Mouse (Mus musculus) limb, embryonic 13.5 days (tissue): ENCODE data around the gene Gm17324. TPM values are rescaled to one million over a fixed set of nuclear protein-coding genes. Genes with fewer than 3 reads are reported as not detected.
A peak's percentile ranks its signal among the peaks of the same experiment; 100 is the strongest.

ENCODE experiments used
- ATAC-seq: fragments of 200-750 bp; cut with Nextera tagmentation; 2 replicates; pipeline ENCODE4 v1.8.0; 2017; ENCODE audit warnings: low read depth, moderate number of reproducible peaks, moderate TSS enrichment; ENCODE audit not compliant: low FRiP score
- H3K27ac ChIP-seq: fragments of 300-500 bp; sonication (generic); 2 replicates; pipeline ENCODE4 v1.5.1; 2015; ENCODE audit warnings: inconsistent platforms, mild to moderate bottlenecking, moderate library complexity
- H3K27me3 ChIP-seq: fragments of 300-500 bp; sonication (generic); 2 replicates; pipeline ENCODE4 v1.6.1; 2015; ENCODE audit warnings: mild to moderate bottlenecking, inconsistent platforms
- H3K36me3 ChIP-seq: fragments of 300-500 bp; sonication (generic); 2 replicates; pipeline ENCODE4 v1.6.1; 2015; ENCODE audit warnings: inconsistent platforms, mild to moderate bottlenecking, moderate library complexity
- H3K4me1 ChIP-seq: fragments of 300-500 bp; sonication (generic); 2 replicates; pipeline ENCODE4 v1.6.1; 2015; ENCODE audit warnings: inconsistent platforms
- H3K4me2 ChIP-seq: fragments of 300-500 bp; sonication (generic); replicated peaks from 2 replicates; pipeline ENCODE4 v1.6.1; 2015; ENCODE audit warnings: inconsistent platforms, mild to moderate bottlenecking, moderate library complexity
- H3K4me3 ChIP-seq: fragments of 300-500 bp; sonication (generic); 2 replicates; pipeline ENCODE4 v1.5.1; 2015; ENCODE audit warnings: moderate library complexity, mild to moderate bottlenecking, inconsistent platforms
- H3K9ac ChIP-seq: fragments of 300-500 bp; sonication (generic); 2 replicates; pipeline ENCODE4 v1.6.1; 2015; ENCODE audit warnings: mild to moderate bottlenecking, inconsistent platforms
- H3K9me3 ChIP-seq: fragments of 300-500 bp; sonication (generic); 2 replicates; pipeline ENCODE4 v1.6.1; 2016; ENCODE audit warnings: inconsistent platforms
- WGBS: fragments of 180-500 bp; shearing (Covaris S2); methylation state at CpG from one replicate; pipeline ENCODE4 v1.1.7; 2015; 5-methylcytosine and 5-hydroxymethylcytosine counted together
- polyA plus RNA-seq: library from polyadenylated mRNA; unstranded; fragments of >200 nt; fragmentation: Nextera tagmentation; extraction: Ambion mirVana; gene quantifications from 2 replicates; pipeline ENCODE4 v1.2.1, GENCODE M21; 2015

The Gm17324 gene
- polyA plus RNA-seq, 1 experiment from 2014 or later: 0.27 TPM

- Histone ChIP-seq H3K27ac (no peak overlapping the region), H3K36me3 (peaks cover 44% of the 10 kb centered on the region), H3K4me2 (no peak overlapping the region), H3K9me3 (no peaks in the 10 kb centered on the region), H3K9ac (no peak overlapping the region), H3K27me3 (peaks cover 4% of the 10 kb centered on the region), H3K4me3 (no peak overlapping the region), H3K4me1 (peaks cover 10% of the 10 kb centered on the region)
- no peak for ATAC-seq
- WGBS: 87% methylated on average over 4 of the region's 4 CpGs
Measured at GRCm38 (mm10) chr9:78451382-78451781, 2.8 kb upstream of the Gm17324 start.

DNA sequence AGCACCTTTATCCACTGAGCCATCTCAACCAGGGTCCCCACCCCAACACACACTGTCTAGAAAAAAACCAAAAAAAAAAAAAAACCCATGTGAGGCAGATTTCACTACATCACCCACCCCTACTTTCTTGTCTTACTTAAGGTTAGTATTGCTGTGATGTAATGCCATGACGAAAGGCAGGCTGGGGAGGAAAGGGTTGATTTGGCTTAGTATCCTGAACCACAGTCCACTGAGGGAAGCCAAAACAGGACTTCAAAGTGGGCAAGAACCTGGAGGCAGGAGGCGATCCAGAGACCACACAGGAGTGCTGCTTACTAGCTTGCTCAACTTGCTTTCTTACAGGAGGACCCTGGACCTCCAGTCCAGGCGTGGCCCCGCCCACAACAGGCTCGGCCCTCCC is 1.8 kb upstream of the Gm17324 start:
- peaks cover 44% of the 10 kb centered on the region for H3K36me3 ChIP-seq
- WGBS: 78% methylated on average over 5 of the region's 5 CpGs
- no peak for ATAC-seq
- H3K4me3 ChIP-seq: no peak overlapping the region
- no peak overlapping the region for H3K9ac ChIP-seq
- H3K4me2 ChIP-seq: no peak overlapping the region
- H3K4me1 ChIP-seq: peaks cover 10% of the 10 kb centered on the region
- H3K9me3 ChIP-seq: no peaks in the 10 kb centered on the region
- H3K27ac ChIP-seq: no peak overlapping the region
- H3K27me3 ChIP-seq: peaks cover 13% of the 10 kb centered on the region

GRCm38 (mm10) chr9:78447606-78447972 is 997 bp downstream of the Gm17324 start:
- 33% methylated on average over 9 of the region's 9 CpGs for WGBS
- ATAC-seq: peak; percentile 13; the same call in 1 of the 2 replicates
- H3K9me3 ChIP-seq: no peaks in the 10 kb centered on the region

DNA sequence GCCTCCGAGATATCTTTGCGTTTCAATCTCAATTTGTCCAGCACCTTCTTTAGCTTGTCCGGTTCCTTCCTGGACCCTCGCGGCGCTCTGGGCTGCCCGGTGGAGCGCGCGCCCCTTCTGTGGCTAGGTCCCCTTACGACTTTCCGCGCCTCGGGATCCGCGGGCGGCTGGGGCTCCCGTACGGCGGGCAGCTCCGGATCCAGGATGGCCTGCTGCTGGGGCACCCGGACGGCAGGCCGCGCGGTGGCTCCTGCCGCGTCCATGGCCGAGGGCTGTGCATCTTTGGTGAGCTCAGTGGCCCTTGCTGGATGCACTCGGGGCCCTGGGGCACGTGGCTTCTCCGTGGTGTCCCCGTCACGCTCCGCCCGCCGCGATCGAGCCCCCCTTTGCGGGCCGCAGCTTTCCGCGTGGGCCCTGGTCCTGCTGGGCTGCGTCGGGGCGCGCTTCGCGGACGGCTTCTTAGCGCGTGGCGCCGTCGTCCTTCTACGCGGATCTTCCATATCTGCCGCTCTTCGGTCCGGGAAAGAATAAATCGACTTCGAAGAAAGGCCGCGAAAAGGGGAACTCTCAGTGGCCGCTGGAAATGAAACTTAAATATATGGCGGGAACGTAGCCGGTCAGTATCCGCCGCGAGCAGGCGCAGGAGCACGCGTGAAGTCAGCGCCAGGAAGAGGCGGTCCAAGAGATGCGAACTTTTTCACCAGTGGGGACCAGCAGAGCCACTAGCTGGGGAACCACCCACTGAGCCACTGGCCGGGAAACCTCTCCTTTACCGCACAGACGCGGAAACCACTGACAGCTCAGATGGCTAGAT is 5.8 kb downstream of the Gm17324 start, which contains the start of gene Cgas:
TSS of gene Cgas (minus strand) at position 659 of the 814 bp plus-strand sequence.
- peak; percentile 68 for ATAC-seq
- Histone ChIP-seq H3K27me3 (peaks cover 78% of the 10 kb centered on the region), H3K36me3 (no peaks in the 10 kb centered on the region), H3K9ac (peak within 1 kb of the TSS; percentile 75), H3K4me2 (peak within 1 kb of the TSS; percentile 88), H3K4me1 (peaks cover 7% of the 10 kb centered on the region; the same call in 1 of the 2 replicates), H3K9me3 (no peaks in the 10 kb centered on the region), H3K27ac (no peak within 1 kb of the TSS), H3K4me3 (peak within 1 kb of the TSS; percentile 55)
- WGBS: under 1% methylated on average over 81 of the region's 81 CpGs

More at GRCm38 (mm10) chr9:78447606-78447972, 997 bp downstream of the Gm17324 start:
- Histone ChIP-seq H3K4me2 (peak overlapping the region; percentile 74), H3K27me3 (peaks cover 40% of the 10 kb centered on the region), H3K36me3 (peaks cover 18% of the 10 kb centered on the region), H3K9ac (peak overlapping the region; percentile 91), H3K4me1 (peaks cover 12% of the 10 kb centered on the region), H3K27ac (no peak overlapping the region), H3K4me3 (peak overlapping the region; percentile 94)

DNA sequence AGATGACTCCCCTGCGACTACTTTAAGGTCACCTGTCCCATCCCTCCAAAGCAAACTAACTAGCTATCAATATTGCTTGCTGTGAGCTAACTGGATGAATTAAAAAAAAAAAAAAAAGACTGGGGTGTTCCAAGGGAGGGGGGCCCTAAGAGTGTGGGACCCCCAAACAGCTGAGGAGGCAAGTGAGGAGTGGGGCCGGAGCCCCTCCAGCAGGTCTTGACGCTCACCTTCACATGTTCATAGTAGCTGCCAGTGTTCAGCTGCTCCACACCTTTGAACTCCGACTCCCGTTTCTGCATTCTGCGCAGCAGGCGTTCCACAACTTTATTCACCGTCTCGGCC is 6.4 kb downstream of the Gm17324 start:
- Histone ChIP-seq H3K4me2 (peak overlapping the region; percentile 88), H3K36me3 (no peaks in the 10 kb centered on the region), H3K27ac (no peak overlapping the region), H3K27me3 (peaks cover 78% of the 10 kb centered on the region), H3K4me3 (peak overlapping the region; percentile 55), H3K4me1 (peaks cover 7% of the 10 kb centered on the region; the same call in 1 of the 2 replicates), H3K9ac (peak overlapping the region; percentile 75), H3K9me3 (no peaks in the 10 kb centered on the region)
- ATAC-seq: peak; percentile 50; the same call in 1 of the 2 replicates
- 7% methylated on average over 9 of the region's 9 CpGs for WGBS

GRCm38 (mm10) chr9:78439426-78439825 is 9.2 kb downstream of the Gm17324 start:
- Histone ChIP-seq H3K4me3 (no peak overlapping the region), H3K27me3 (peaks cover 56% of the 10 kb centered on the region), H3K36me3 (no peaks in the 10 kb centered on the region), H3K27ac (no peak overlapping the region), H3K4me1 (peaks cover 7% of the 10 kb centered on the region; the same call in 1 of the 2 replicates), H3K9ac (no peak overlapping the region), H3K9me3 (no peaks in the 10 kb centered on the region), H3K4me2 (no peak overlapping the region)
- ATAC-seq: no peak
- WGBS: 63% methylated on average over 5 of the region's 5 CpGs

GRCm38 (mm10) chr9:78432471-78432870 is 16.1 kb downstream of the Gm17324 start:
- Histone ChIP-seq H3K9ac (no peak overlapping the region), H3K27me3 (no peaks in the 10 kb centered on the region), H3K9me3 (no peaks in the 10 kb centered on the region), H3K4me2 (no peak overlapping the region), H3K36me3 (no peaks in the 10 kb centered on the region), H3K4me3 (no peak overlapping the region), H3K4me1 (no peaks in the 10 kb centered on the region), H3K27ac (no peak overlapping the region)
- ATAC-seq: no peak
- WGBS: 85% methylated on average over 5 of the region's 5 CpGs

DNA sequence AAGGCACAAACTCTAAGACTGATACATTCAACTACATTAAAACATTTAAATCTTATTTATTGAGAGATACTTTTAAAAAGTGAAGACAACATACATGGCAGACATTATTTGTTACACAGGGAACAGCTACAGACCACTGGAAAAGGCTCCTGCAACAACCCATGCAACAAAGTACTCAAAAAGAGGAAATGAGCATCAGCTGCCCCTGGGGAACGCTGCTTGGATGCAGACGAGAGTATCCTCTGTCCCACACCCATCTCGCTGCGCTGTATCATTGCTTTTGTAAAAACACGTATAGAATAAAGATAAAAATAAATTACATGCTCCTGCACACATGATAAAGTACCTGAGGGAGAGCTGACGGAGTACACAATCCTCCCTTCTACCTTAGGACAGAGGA is 18.1 kb downstream of the Gm17324 start:
- Histone ChIP-seq H3K27ac (no peak overlapping the region), H3K9ac (no peak overlapping the region), H3K27me3 (no peaks in the 10 kb centered on the region), H3K9me3 (no peaks in the 10 kb centered on the region), H3K4me2 (no peak overlapping the region), H3K4me1 (no peaks in the 10 kb centered on the region), H3K4me3 (no peak overlapping the region), H3K36me3 (no peaks in the 10 kb centered on the region)
- WGBS: 72% methylated on average over 6 of the region's 6 CpGs
- no peak for ATAC-seq

DNA sequence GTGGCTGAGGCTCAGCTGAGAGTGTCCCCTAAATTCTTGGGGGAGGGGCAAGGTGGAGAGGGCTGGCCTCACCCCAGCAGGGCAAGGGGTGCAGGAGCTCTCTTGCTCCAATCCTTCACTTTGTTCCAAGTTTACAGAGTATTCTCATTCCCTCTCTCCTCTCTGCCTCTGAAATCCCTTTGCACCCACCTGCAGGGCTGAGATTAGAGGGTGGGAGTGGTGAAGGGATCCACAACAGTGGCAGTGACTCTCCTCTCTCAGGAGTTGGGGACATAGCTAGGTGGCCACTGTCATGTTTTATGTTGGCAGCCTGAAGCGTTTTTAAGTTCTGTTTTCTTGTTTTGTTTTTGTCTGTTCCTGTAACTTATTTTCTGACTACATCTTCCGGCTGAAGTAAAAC is 19.0 kb downstream of the Gm17324 start:
- Histone ChIP-seq H3K4me3 (no peak overlapping the region), H3K9me3 (no peaks in the 10 kb centered on the region), H3K4me1 (no peaks in the 10 kb centered on the region), H3K36me3 (no peaks in the 10 kb centered on the region), H3K4me2 (no peak overlapping the region), H3K27me3 (no peaks in the 10 kb centered on the region), H3K27ac (no peak overlapping the region), H3K9ac (no peak overlapping the region)
- WGBS: 60% methylated on average over 2 of the region's 2 CpGs
- no peak for ATAC-seq

DNA sequence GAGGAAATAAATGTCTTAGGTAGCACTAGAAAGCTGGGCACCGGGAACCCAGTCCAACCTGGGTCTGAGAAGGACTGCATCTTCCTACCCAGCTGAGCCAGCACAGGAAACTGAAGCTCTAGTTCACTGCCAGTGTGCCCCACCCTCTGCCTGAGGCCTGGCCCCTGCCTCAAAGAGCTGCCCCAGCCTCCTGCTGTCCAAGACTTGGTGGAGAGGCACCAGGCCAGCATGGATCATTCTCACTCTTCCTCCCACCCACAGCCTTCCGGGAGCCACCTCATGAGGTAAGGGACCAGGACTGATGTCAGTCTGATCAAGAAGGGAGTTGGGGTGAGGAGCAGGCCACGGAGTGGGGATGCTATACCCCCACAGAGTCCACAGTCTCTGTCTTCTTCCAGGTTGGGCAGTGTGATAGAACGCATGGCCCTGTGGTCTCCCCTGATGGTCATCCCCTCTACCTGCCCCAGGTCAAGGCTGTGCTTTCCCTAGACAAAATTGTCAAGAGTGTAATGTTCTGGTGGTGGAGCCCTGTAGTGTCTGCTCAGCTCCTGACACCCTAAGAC is 19.6 kb downstream of the Gm17324 start:
- no peak for ATAC-seq
- Histone ChIP-seq H3K27ac (no peak overlapping the region), H3K9me3 (no peaks in the 10 kb centered on the region), H3K36me3 (no peaks in the 10 kb centered on the region), H3K9ac (no peak overlapping the region), H3K4me1 (no peaks in the 10 kb centered on the region), H3K27me3 (no peaks in the 10 kb centered on the region), H3K4me2 (no peak overlapping the region), H3K4me3 (no peak overlapping the region)
- WGBS: 82% methylated on average over 4 of the region's 4 CpGs

- WGBS: 82% methylated on average over 6 of the region's 6 CpGs
- Histone ChIP-seq H3K4me2 (no peak overlapping the region), H3K9ac (no peak overlapping the region), H3K4me1 (no peaks in the 10 kb centered on the region), H3K27me3 (no peaks in the 10 kb centered on the region), H3K4me3 (no peak overlapping the region), H3K9me3 (no peaks in the 10 kb centered on the region), H3K36me3 (no peaks in the 10 kb centered on the region), H3K27ac (no peak overlapping the region)
- ATAC-seq: no peak
Measured at GRCm38 (mm10) chr9:78428185-78428584, 20.4 kb downstream of the Gm17324 start.

- no peak overlapping the region for H3K27ac ChIP-seq
- ATAC-seq: peak; percentile 44; the same call in 1 of the 2 replicates
- 18% methylated on average over 27 of the region's 27 CpGs for WGBS
- peak overlapping the region; percentile 67 for H3K4me2 ChIP-seq
- no peaks in the 10 kb centered on the region for H3K36me3 ChIP-seq
- H3K4me3 ChIP-seq: peak overlapping the region; percentile 37
- no peaks in the 10 kb centered on the region for H3K4me1 ChIP-seq
- peak overlapping the region; percentile 56 for H3K9ac ChIP-seq
- H3K9me3 ChIP-seq: no peaks in the 10 kb centered on the region
- H3K27me3 ChIP-seq: no peaks in the 10 kb centered on the region
Measured at GRCm38 (mm10) chr9:78427362-78427781, 21.2 kb downstream of the Gm17324 start.
